Mouse (Mus musculus): Measurements from ENCODE around the gene Unc119. TPM values are rescaled to one million over a fixed set of nuclear protein-coding genes. Genes with fewer than 3 reads are reported as not detected.

Gene Unc119
- 78.9 and 82.4 TPM in 2 replicates for polyA plus RNA-seq (2015; fragmentation: Nextera tagmentation; extraction: Ambion mirVana)

DNA sequence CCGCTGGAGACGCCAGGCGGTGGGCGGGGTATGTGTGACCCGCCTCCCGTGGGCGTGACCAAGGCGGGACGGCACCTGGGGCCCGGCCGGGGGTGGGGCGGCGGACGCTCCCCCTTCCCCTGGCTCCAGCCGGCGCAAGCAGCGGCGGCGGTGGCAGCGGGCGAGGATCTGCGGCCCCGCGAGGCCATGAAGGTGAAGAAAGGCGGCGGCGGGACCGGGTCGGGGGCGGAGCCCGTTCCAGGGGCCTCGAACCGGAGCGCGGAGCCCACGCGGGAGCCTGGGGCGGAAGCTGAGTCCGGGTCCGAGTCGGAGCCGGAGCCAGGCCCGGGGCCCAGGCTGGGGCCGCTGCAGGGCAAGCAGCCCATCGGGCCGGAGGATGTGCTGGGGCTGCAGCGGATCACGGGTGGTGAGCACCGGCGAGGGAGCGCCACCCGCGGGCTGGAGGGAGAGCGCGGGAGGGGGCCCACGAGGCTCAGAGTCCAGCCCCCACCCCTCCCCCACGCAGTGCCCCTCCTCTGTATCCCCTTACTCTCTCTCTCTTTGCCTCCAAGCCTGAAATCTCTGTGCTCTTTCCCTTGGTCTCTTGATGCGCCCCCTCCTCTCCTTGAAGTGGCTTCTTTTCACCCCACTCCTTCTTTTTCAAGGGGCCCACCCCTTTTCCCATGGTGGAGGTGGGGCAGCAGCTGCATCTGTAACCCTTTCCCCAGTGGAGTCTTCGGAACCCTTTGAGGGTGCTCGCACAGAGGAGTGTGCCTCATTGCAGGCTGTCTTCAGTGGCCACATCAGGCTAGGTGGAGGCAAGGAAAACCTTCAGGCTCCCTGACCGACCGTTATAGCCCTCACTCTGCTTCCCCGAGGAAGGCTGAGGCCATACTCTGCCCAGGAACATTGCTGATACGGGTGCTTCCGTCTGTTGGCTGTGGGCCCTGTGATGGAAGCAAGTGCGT lies at the start of gene Unc119:
Unc119 (plus strand) TSS at position 102 of the 947 bp plus-strand sequence.
- under 1% methylated on average over 63 of the region's 66 CpGs for WGBS

DNA sequence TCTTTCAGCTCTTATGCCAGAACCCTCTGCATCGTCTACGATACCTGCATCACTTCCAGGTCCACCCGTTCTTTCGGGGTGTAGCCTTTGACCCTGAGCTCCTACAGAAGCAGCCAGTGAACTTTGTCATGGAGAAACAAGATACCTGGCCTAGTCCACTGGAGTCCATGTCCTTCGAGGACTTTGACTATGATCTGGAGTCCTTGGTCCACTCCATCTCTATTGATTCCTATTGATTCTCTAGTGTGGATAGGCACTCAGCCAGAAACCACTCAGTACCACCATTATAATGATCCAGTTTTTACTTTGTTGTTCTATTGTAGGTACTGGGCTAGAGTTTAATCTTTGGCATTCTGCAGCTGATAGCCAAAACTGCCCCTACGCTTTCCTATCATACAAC lies 48.7 kb upstream of the Unc119 start:
- H3K9ac ChIP-seq (replicated peaks) = no peak overlapping the region
- H3K36me3 ChIP-seq = peaks cover 33% of the 10 kb centered on the region
- WGBS = 96% methylated on average over 6 of the region's 6 CpGs
- no peak for ATAC-seq (replicated peaks)
- no peaks in the 10 kb centered on the region for H3K27me3 ChIP-seq
- no peaks in the 10 kb centered on the region for H3K9me3 ChIP-seq
- H3K27ac ChIP-seq (replicated peaks) = no peak overlapping the region
- H3K4me1 ChIP-seq = no peaks in the 10 kb centered on the region
- no peak overlapping the region for H3K4me2 ChIP-seq (replicated peaks)
- no peak overlapping the region for H3K4me3 ChIP-seq

More for the DNA sequence above, at the start of gene Unc119:
- ATAC-seq (replicated peaks) = peak; percentile 85
- Histone ChIP-seq H3K4me1 (peaks cover 29% of the 10 kb centered on the region), H3K4me2 (replicated peaks) (peak within 1 kb of the TSS; percentile 65), H3K27ac (replicated peaks) (peak within 1 kb of the TSS; percentile 88), H3K36me3 (peaks cover 26% of the 10 kb centered on the region), H3K4me3 (peak within 1 kb of the TSS; percentile 100), H3K9me3 (no peaks in the 10 kb centered on the region), H3K9ac (replicated peaks) (peak within 1 kb of the TSS; percentile 97), H3K27me3 (no peaks in the 10 kb centered on the region)

- ATAC-seq (replicated peaks) = peak; percentile 24; the same call in 1 of the 2 replicates
- peak overlapping the region; percentile 99 for H3K4me2 ChIP-seq (replicated peaks)
- H3K36me3 ChIP-seq = 0 out of 2 replicates have a peak, but pooled peaks cover 3% of the 10 kb centered on the region
- H3K27me3 ChIP-seq = no peaks in the 10 kb centered on the region
- 72% methylated on average over 7 of the region's 7 CpGs for WGBS
- peak overlapping the region; percentile 67 for H3K4me3 ChIP-seq
- no peaks in the 10 kb centered on the region for H3K9me3 ChIP-seq
- H3K4me1 ChIP-seq = peaks cover 15% of the 10 kb centered on the region
- H3K9ac ChIP-seq (replicated peaks) = peak overlapping the region; percentile 58
- H3K27ac ChIP-seq (replicated peaks) = peak overlapping the region; percentile 55
These were observed 42.4 kb upstream of the Unc119 start for GRCm38 (mm10) chr11:78300917-78301316.

GRCm38 (mm10) chr11:78301357-78302084 lies 41.8 kb upstream of the Unc119 start, which contains the start of gene Spag5:
Gene Spag5, plus strand, starts transcription at chr11:78301529.
- Histone ChIP-seq H3K4me2 (replicated peaks) (peak within 1 kb of the TSS; percentile 99), H3K9me3 (no peaks in the 10 kb centered on the region), H3K36me3 (0 out of 2 replicates have a peak, but pooled peaks cover 3% of the 10 kb centered on the region), H3K27me3 (no peaks in the 10 kb centered on the region), H3K4me3 (peak within 1 kb of the TSS; percentile 67), H3K9ac (replicated peaks) (peak within 1 kb of the TSS; percentile 58), H3K4me1 (peaks cover 15% of the 10 kb centered on the region), H3K27ac (replicated peaks) (peak within 1 kb of the TSS; percentile 55)
- under 1% methylated on average over 49 of the region's 49 CpGs for WGBS
- ATAC-seq (replicated peaks) = peak; percentile 100

GRCm38 (mm10) chr11:78305272-78305671 lies 38.0 kb upstream of the Unc119 start:
- Histone ChIP-seq H3K4me2 (replicated peaks) (no peak overlapping the region), H3K27ac (replicated peaks) (no peak overlapping the region), H3K27me3 (no peaks in the 10 kb centered on the region), H3K4me1 (peaks cover 18% of the 10 kb centered on the region), H3K9me3 (no peaks in the 10 kb centered on the region), H3K9ac (replicated peaks) (no peak overlapping the region), H3K4me3 (no peak overlapping the region), H3K36me3 (peaks cover 15% of the 10 kb centered on the region; the same call in 1 of the 2 replicates)
- ATAC-seq (replicated peaks) = no peak
- 91% methylated on average over 4 of the region's 4 CpGs for WGBS

DNA sequence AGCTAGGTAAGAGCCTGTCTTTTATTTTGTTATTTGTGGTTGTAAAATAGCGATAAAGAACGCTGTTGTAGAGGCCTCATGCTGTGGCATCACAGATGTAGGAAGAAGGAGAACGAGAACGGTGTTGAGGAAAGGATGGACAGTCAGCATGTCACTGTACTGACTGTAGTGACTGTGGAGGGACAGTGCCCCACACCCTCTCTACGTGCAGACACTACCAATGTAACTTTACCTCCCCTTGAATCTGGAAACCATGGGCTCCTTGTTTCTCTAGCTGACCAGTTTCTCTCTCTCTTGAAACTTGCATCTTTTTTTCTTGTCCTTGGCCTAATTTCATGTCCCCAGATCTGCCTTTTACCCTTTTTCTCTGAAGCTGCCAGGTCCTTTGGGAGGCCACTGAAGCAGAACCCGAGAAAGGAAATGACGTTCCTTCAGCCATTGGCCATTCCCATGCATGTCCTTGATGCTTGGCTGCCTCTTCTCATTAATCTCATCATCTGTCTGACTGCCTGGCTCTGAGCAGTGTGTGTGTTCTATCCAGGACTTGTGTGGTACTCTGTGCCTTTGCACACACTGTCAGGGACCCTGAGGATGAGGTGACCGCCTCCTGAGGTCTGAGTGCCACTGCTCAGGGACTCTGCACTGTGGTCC lies 32.3 kb upstream of the Unc119 start:
- H3K9ac ChIP-seq (replicated peaks) = no peak overlapping the region
- H3K4me3 ChIP-seq = no peak overlapping the region
- WGBS = 93% methylated on average over 8 of the region's 8 CpGs
- peaks cover 27% of the 10 kb centered on the region; the same call in 1 of the 2 replicates for H3K36me3 ChIP-seq
- no peak for ATAC-seq (replicated peaks)
- no peaks in the 10 kb centered on the region for H3K27me3 ChIP-seq
- H3K9me3 ChIP-seq = no peaks in the 10 kb centered on the region
- no peak overlapping the region for H3K4me2 ChIP-seq (replicated peaks)
- H3K27ac ChIP-seq (replicated peaks) = no peak overlapping the region
- H3K4me1 ChIP-seq = peaks cover 3% of the 10 kb centered on the region; the same call in 1 of the 2 replicates

GRCm38 (mm10) chr11:78313662-78314061 lies 29.6 kb upstream of the Unc119 start:
- H3K36me3 ChIP-seq = peaks cover 27% of the 10 kb centered on the region; the same call in 1 of the 2 replicates
- no peak overlapping the region for H3K4me3 ChIP-seq
- no peaks in the 10 kb centered on the region for H3K9me3 ChIP-seq
- H3K27me3 ChIP-seq = no peaks in the 10 kb centered on the region
- ATAC-seq (replicated peaks) = no peak
- no peak overlapping the region for H3K4me2 ChIP-seq (replicated peaks)
- H3K9ac ChIP-seq (replicated peaks) = no peak overlapping the region
- H3K4me1 ChIP-seq = no peaks in the 10 kb centered on the region
- 92% methylated on average over 2 of the region's 2 CpGs for WGBS
- no peak overlapping the region for H3K27ac ChIP-seq (replicated peaks)

GRCm38 (mm10) chr11:78318411-78318810 lies 24.9 kb upstream of the Unc119 start:
- no peak for ATAC-seq (replicated peaks)

DNA sequence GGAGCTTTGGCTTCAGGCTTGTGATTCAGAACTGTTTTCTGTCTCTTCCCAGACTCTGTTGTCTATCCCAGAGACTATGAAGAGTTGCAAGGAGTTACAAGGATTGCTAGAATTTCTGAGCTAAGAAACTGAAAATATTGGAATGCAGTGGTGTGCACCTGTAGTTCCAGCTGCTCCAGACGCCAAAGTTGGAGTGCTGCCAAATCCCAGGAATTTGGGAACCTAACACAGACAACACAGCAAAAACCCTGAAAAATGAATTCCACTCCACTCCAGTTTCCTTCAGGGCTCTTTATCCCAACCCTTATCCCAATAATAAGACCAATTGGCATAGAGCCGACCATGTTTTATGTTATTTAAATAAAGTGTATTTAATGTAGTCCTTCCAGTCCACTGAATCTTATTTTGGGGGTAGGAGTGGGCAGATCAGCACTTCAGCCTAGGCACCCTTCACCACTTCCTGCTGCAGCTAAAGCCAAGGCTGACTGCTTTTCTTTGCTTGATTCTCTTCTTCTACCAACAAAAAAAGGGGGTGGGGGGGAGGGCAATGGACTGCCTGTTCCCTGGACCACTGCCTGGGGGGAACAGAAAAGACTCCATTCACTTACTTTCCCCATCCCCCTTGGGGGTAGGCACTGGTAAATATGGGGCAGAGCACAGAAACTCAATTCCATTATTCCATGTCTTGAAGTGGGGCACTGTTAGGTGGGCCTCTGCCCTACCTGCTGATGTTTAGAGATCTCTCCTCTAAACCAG lies 21.0 kb upstream of the Unc119 start:
- peaks cover 28% of the 10 kb centered on the region for H3K4me1 ChIP-seq
- ATAC-seq (replicated peaks) = peak; percentile 58
- peak overlapping the region; percentile 82 for H3K27ac ChIP-seq (replicated peaks)
- peaks cover 10% of the 10 kb centered on the region; the same call in 1 of the 2 replicates for H3K36me3 ChIP-seq
- 16% methylated on average over 2 of the region's 2 CpGs for WGBS
- H3K27me3 ChIP-seq = no peaks in the 10 kb centered on the region
- H3K9me3 ChIP-seq = no peaks in the 10 kb centered on the region
- no peak overlapping the region for H3K9ac ChIP-seq (replicated peaks)
- H3K4me2 ChIP-seq (replicated peaks) = peak overlapping the region; percentile 42
- peak overlapping the region; percentile 25 for H3K4me3 ChIP-seq

More at GRCm38 (mm10) chr11:78318411-78318810, 24.9 kb upstream of the Unc119 start:
- H3K9ac ChIP-seq (replicated peaks) = no peak overlapping the region
- no peaks in the 10 kb centered on the region for H3K27me3 ChIP-seq
- no peaks in the 10 kb centered on the region for H3K9me3 ChIP-seq
- 50% methylated on average over 2 of the region's 2 CpGs for WGBS
- H3K4me1 ChIP-seq = peaks cover 16% of the 10 kb centered on the region
- peak overlapping the region; percentile 33; the same call in 1 of the 2 replicates for H3K27ac ChIP-seq (replicated peaks)
- no peak overlapping the region for H3K4me3 ChIP-seq
- no peak overlapping the region for H3K4me2 ChIP-seq (replicated peaks)
- peaks cover 22% of the 10 kb centered on the region; the same call in 1 of the 2 replicates for H3K36me3 ChIP-seq

DNA sequence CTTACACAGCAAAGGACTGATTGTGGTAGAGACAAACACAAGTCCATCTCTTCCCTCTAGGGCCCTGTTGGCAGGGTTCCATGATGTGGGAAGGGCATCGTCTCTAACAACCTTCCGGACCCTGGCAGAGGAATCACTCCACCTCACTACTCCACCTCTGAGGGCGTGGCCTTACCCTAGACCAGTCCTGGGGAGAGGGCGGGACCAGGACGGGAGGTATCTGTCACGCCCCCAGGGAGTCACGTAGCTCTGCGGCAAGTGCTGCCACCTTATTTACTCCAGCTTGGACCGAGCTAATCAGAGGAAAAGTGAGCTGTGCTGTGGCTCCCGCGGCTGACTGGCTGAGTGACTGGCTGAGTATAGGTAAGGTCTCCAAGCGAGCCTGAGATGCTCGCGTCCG lies 20.4 kb upstream of the Unc119 start, which contains the start of gene Aldoc:
Aldoc (plus strand) TSS at position 109 of the 400 bp plus-strand sequence.
- peaks cover 28% of the 10 kb centered on the region for H3K4me1 ChIP-seq
- WGBS = 4% methylated on average over 15 of the region's 15 CpGs
- H3K36me3 ChIP-seq = peaks cover 10% of the 10 kb centered on the region; the same call in 1 of the 2 replicates
- H3K27me3 ChIP-seq = no peaks in the 10 kb centered on the region
- H3K27ac ChIP-seq (replicated peaks) = peak within 1 kb of the TSS; percentile 82
- H3K9me3 ChIP-seq = no peaks in the 10 kb centered on the region
- H3K4me2 ChIP-seq (replicated peaks) = peak within 1 kb of the TSS; percentile 42
- ATAC-seq (replicated peaks) = peak; percentile 86
- H3K4me3 ChIP-seq = peak within 1 kb of the TSS; percentile 25
- peak within 1 kb of the TSS; percentile 23; the same call in 1 of the 2 replicates for H3K9ac ChIP-seq (replicated peaks)

Measured in forebrain, embryonic 15.5 days (tissue).